Mouse (Mus musculus) embryonic fibroblast, embryonic 13.5 days (primary cell): ENCODE results near the gene Bicc1. TPM values are rescaled to one million over a fixed set of nuclear protein-coding genes. Genes with fewer than 3 reads are reported as not detected.

ENCODE experiments used
- H3K27ac ChIP-seq: 2 replicates; pipeline ENCODE4 v1.5.1; 2012; ENCODE audit warnings: low read length, control low read depth, inconsistent platforms; ENCODE audit not compliant: insufficient read depth
- H3K4me1 ChIP-seq: 2 replicates; pipeline ENCODE4 v1.6.1; 2011; ENCODE audit warnings: low read length; ENCODE audit not compliant: control insufficient read depth, insufficient read depth
- H3K4me3 ChIP-seq: 2 replicates; pipeline ENCODE4 v1.5.1; 2011; ENCODE audit warnings: mild to moderate bottlenecking, control low read depth, low read length; ENCODE audit not compliant: insufficient read depth
- CTCF ChIP-seq: IDR thresholded peaks from 2 replicates; pipeline ENCODE4 v1.5.1; 2011; ENCODE audit warnings: mild to moderate bottlenecking, control low read depth, low read length, moderate library complexity, borderline replicate concordance; ENCODE audit not compliant: insufficient read depth
- POLR2A ChIP-seq: IDR thresholded peaks from 2 replicates; pipeline ENCODE4 v1.6.1; 2011; ENCODE audit warnings: low read depth, mild to moderate bottlenecking, control low read depth, low read length, moderate library complexity
- polyA plus RNA-seq: library from polyadenylated mRNA; stranded (reverse); fragments of >200 nt; gene quantifications from 2 replicates; pipeline ENCODE4 v1.2.4, GENCODE M21; 2011; ENCODE audit warnings: low read depth; ENCODE audit not compliant: missing spikeins, insufficient read length

Bicc1 gene
- polyA plus RNA-seq, 1 experiment, result 86.8 TPM

DNA sequence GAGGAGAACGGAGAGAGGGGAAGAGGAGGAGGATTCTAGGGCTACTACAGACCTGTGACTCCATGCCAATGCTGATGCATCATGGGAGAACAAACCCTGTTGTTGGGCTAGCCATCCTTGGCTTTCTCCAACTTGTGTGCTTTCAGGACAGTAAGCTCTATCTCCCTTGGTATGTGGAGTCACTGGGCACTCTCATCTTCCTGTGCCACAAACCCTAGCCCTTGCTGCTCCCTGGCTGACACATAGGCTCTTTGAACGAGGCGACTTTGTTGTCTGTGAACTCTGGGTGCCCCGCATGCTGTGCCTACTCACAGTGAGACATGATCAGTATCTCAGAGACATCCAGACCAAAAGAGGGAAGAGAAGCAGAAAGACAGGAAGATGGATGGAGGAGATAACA lies 94.5 kb downstream of the Bicc1 start:
- TF ChIP-seq CTCF (no peak), POLR2A (no peak)
- H3K27ac ChIP-seq, result no peak overlapping the region
- 0 out of 2 replicates have a peak, but pooled peaks cover 3% of the 10 kb centered on the region for H3K4me1 ChIP-seq
- H3K4me3 ChIP-seq, result no peak overlapping the region

DNA sequence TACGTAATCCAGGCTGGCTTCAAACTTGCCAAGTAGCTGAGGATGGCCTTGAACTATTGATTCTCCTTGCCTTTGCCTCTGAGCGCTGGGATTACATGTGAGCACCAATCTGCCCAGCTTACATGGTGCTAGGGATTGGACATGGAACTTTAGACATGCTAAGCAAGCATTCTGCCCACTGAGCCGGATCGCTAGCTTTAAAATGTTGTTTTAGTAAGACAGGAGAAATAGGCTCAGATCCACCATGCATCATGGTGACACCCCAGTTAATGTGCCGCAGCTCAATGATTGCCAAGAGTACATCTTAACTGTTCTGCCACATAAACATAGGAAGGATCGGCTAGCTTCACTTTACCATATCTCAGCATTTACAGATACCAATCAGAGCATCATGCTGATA lies 94.9 kb downstream of the Bicc1 start:
- Histone ChIP-seq H3K4me3 (no peak overlapping the region), H3K4me1 (0 out of 2 replicates have a peak, but pooled peaks cover 3% of the 10 kb centered on the region), H3K27ac (no peak overlapping the region)
- TF ChIP-seq POLR2A, result no peak
- TF ChIP-seq CTCF, result no peak

- Histone ChIP-seq H3K4me1 (peaks cover 8% of the 10 kb centered on the region), H3K4me3 (no peak overlapping the region), H3K27ac (peak overlapping the region; percentile 84)
- TF ChIP-seq POLR2A (no peak), CTCF (no peak)
Observed at GRCm38 (mm10) chr10:71062151-71062550, 97.3 kb downstream of the Bicc1 start.

- H3K27ac ChIP-seq, result no peak overlapping the region; the same call in 1 of the 2 replicates
- TF ChIP-seq CTCF (no peak), POLR2A (no peak)
Observed at GRCm38 (mm10) chr10:71060269-71060668, 99.2 kb downstream of the Bicc1 start.

GRCm38 (mm10) chr10:71058616-71059247 lies 100.8 kb downstream of the Bicc1 start:
- Histone ChIP-seq H3K4me3 (no peak overlapping the region), H3K4me1 (peaks cover 8% of the 10 kb centered on the region), H3K27ac (no peak overlapping the region; the same call in 1 of the 2 replicates)
- TF ChIP-seq POLR2A (no peak), CTCF (no peak)

More at GRCm38 (mm10) chr10:71060269-71060668, 99.2 kb downstream of the Bicc1 start:
- Histone ChIP-seq H3K4me3 (no peak overlapping the region), H3K4me1 (peaks cover 8% of the 10 kb centered on the region)

- no peak for TF ChIP-seq POLR2A
- TF ChIP-seq CTCF, result no peak
- H3K27ac ChIP-seq, result no peak overlapping the region
- peaks cover 8% of the 10 kb centered on the region for H3K4me1 ChIP-seq
- H3K4me3 ChIP-seq, result no peak overlapping the region
Observed at GRCm38 (mm10) chr10:71058070-71058469, 101.4 kb downstream of the Bicc1 start.

DNA sequence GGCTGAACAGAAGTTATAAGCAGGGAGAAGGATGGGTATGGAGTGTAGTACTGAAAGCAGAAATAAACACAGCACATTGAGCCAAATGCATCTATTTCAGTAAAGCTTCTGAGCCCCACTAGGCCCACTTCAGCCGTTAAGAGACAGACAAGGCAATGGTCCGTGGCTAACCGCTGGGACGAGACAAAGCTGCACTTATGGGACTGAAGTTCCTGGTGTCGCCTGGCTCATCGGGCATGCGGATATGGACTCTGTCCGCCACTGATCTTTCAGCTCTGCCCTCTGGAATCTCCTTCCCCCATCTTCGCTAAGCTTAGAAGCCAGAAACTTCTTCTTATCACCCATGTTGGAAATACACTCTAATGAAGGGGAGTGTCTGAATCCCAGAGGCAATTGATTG lies 106.8 kb downstream of the Bicc1 start:
- Histone ChIP-seq H3K4me3 (no peak overlapping the region), H3K4me1 (no peaks in the 10 kb centered on the region), H3K27ac (no peak overlapping the region)
- no peak for TF ChIP-seq POLR2A
- no peak for TF ChIP-seq CTCF

- H3K27ac ChIP-seq, result no peak overlapping the region
- H3K4me3 ChIP-seq, result no peak overlapping the region
- no peaks in the 10 kb centered on the region for H3K4me1 ChIP-seq
- TF ChIP-seq CTCF (no peak), POLR2A (no peak)
Observed at GRCm38 (mm10) chr10:71052208-71052607, 107.3 kb downstream of the Bicc1 start.

DNA sequence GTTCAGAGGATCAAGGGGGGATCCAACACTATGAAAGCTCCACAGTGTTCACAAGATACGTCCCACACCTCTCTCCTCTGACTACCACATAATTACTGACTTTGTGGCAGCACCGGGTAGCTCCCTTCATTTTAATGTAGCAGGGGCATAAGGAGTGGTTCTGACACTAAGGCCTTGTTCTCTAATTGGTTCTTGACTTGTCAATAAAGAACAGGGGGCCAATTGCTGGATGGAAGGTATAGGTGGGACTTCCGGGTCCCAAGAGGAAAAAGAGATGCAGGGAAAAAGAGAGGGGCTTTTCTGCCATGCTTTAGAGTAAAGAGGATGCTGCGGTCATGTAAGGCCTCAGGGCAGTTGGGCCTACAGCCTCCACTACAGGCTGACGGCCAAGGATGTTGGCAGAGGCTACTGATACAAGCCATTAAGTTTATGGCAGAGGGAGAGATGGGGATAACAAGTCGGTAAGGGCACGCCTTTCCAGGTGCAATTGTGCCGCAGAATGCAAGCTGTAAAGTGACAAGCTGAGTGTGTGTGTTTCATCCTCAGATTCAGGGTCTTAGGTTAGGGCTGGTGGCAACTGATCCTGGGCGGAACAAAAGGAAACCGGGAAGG lies 108.7 kb downstream of the Bicc1 start:
- Histone ChIP-seq H3K4me1 (no peaks in the 10 kb centered on the region), H3K4me3 (no peak overlapping the region), H3K27ac (no peak overlapping the region)
- no peak for TF ChIP-seq POLR2A
- no peak for TF ChIP-seq CTCF

GRCm38 (mm10) chr10:71049294-71049693 lies 110.2 kb downstream of the Bicc1 start:
- TF ChIP-seq CTCF (no peak), POLR2A (no peak)
- Histone ChIP-seq H3K4me1 (no peaks in the 10 kb centered on the region), H3K4me3 (no peak overlapping the region), H3K27ac (no peak overlapping the region)
